Mouse (Mus musculus) small intestine, adult 2 months (tissue): Measurements from ENCODE around the gene Loxl3.
A peak's percentile ranks its signal among the peaks of the same experiment; 100 is the strongest.

Experiments used
- CTCF ChIP-seq: fragments of 200-500 bp; IDR thresholded peaks from 2 replicates; pipeline ENCODE4 v1.5.1; 2012; ENCODE audit warnings: low read depth, mild to moderate bottlenecking, control low read depth, inconsistent platforms, low read length, moderate library complexity, mixed read lengths; ENCODE audit not compliant: insufficient replicate concordance, insufficient read length; ENCODE audit errors: extremely low read depth
- POLR2A ChIP-seq: fragments of 200-500 bp; IDR thresholded peaks from 2 replicates; pipeline ENCODE4 v1.6.1; 2012; ENCODE audit warnings: low read depth, mild to moderate bottlenecking, control low read depth, inconsistent platforms, low read length, moderate library complexity

DNA sequence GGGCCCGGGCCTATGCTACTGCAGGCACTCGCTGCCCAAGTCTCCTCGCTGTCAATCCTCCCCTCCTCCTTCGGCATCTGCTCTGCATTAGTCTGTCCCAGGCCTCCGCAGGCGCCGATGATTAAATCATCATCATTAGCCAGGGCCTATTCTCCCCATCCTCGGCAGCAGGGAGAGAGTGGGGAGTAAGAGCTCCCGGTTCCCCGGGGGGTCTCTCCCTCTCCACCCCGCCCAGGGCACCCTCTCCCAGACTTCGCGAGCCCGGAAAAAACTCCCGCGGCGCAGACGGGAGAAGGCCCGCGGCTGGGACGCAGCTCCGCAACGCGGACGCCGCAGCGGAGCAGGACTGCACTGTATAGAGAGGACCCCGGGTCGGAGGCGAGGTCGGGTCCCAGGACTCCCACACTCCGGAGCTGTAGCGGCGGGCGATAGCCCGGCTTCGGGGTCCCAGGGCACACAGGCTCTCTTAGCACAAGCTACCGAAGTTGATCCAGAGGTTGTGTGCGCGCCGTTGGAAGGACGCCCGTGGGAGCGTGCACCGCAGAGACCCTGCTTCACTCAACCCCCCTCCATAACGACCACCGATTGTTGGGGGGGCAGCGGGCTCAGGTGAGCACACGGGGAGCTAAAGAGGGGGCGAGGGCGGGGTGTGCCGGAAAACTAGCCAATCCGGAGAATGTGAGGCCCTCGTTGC, 43.8 kb downstream of the Loxl3 start, which contains the start of gene Pcgf1:
- TF ChIP-seq POLR2A (0 out of 2 replicates have a peak, but pooled peaks have one; percentile 19), CTCF (no peak)
